Mouse (Mus musculus) stomach, embryonic 15.5 days (tissue): ENCODE data around the gene Rad9b. TPM values are rescaled to one million over a fixed set of nuclear protein-coding genes. Genes with fewer than 3 reads are reported as not detected.

ENCODE experiments used
- ATAC-seq: fragments of 200-750 bp; cut with Nextera tagmentation; 2 replicates; pipeline ENCODE4 v1.8.0; 2017; ENCODE audit warnings: low read depth, moderate number of reproducible peaks, moderate TSS enrichment; ENCODE audit not compliant: insufficient read depth, low FRiP score
- H3K27ac ChIP-seq: fragments of 300-500 bp; sonication (generic); 2 replicates; pipeline ENCODE4 v1.5.1; 2015; ENCODE audit warnings: mild to moderate bottlenecking, inconsistent platforms
- H3K27me3 ChIP-seq: fragments of 300-500 bp; sonication (generic); replicated peaks from 2 replicates; pipeline ENCODE4 v1.6.1; 2015; ENCODE audit warnings: inconsistent platforms
- H3K36me3 ChIP-seq: fragments of 300-500 bp; sonication (generic); 2 replicates; pipeline ENCODE4 v1.6.1; 2015; ENCODE audit warnings: inconsistent platforms
- H3K4me1 ChIP-seq: fragments of 300-500 bp; sonication (generic); 2 replicates; pipeline ENCODE4 v1.6.1; 2015; ENCODE audit warnings: inconsistent platforms
- H3K4me2 ChIP-seq: fragments of 300-500 bp; sonication (generic); 2 replicates; pipeline ENCODE4 v1.6.1; 2015; ENCODE audit warnings: mild to moderate bottlenecking, inconsistent platforms
- H3K4me3 ChIP-seq: fragments of 300-500 bp; sonication (generic); replicated peaks from 2 replicates; pipeline ENCODE4 v1.5.1; 2015; ENCODE audit warnings: inconsistent platforms
- H3K9ac ChIP-seq: fragments of 300-500 bp; sonication (generic); 2 replicates; pipeline ENCODE4 v1.6.1; 2015; ENCODE audit warnings: inconsistent platforms
- H3K9me3 ChIP-seq: fragments of 300-500 bp; sonication (generic); 2 replicates; pipeline ENCODE4 v1.6.1; 2016; ENCODE audit warnings: inconsistent platforms
- WGBS: fragments of 180-500 bp; shearing (Covaris S2); methylation state at CpG from one replicate; pipeline ENCODE4 v1.1.7; 2015; 5-methylcytosine and 5-hydroxymethylcytosine counted together
- polyA plus RNA-seq: library from polyadenylated mRNA; unstranded; fragments of >200 nt; fragmentation: Nextera tagmentation; extraction: Ambion mirVana; gene quantifications from 2 replicates; pipeline ENCODE4 v1.2.1, GENCODE M21; 2015

The Rad9b gene
- polyA plus RNA-seq, 1 experiment from 2014 or later: 11.4 TPM

GRCm38 (mm10) chr5:122274785-122275184 lies 79.2 kb downstream of the Rad9b start:
- WGBS: 28% methylated on average over 5 of the region's 5 CpGs
- Histone ChIP-seq H3K36me3 (no peaks in the 10 kb centered on the region), H3K27me3 (no peaks in the 10 kb centered on the region), H3K9ac (no peak overlapping the region), H3K27ac (no peak overlapping the region), H3K4me2 (no peak overlapping the region), H3K4me1 (0 out of 2 replicates have a peak, but pooled peaks cover 2% of the 10 kb centered on the region), H3K9me3 (no peaks in the 10 kb centered on the region), H3K4me3 (no peak overlapping the region)
- peak; percentile 73 for ATAC-seq

Other genes with a start within 250 kb of the Rad9b start
- 0.17 TPM in 1 of 2 replicates, not detected in the other for gene Ccdc63, start 213.4 kb downstream of the Rad9b start, polyA plus RNA-seq
- 224 and 229 TPM in 2 replicates for gene Ppp1cc, start 196.0 kb downstream of the Rad9b start, polyA plus RNA-seq
- 6.1 and 6.2 TPM in 2 replicates for gene Hvcn1, start 147.4 kb downstream of the Rad9b start, polyA plus RNA-seq
- gene Tctn1, start 89.8 kb downstream of the Rad9b start, polyA plus RNA-seq: 4.8 and 5.0 TPM in 2 replicates
- 10.5 and 10.6 TPM in 2 replicates for gene Pptc7, start 69.9 kb downstream of the Rad9b start, polyA plus RNA-seq
- 218 and 229 TPM in 2 replicates for gene Vps29, start 136 bp upstream of the Rad9b start, polyA plus RNA-seq
- 63.2 and 69.5 TPM in 2 replicates for gene Gpn3, start 17.6 kb upstream of the Rad9b start, polyA plus RNA-seq
- 54.7 and 59.1 TPM in 2 replicates for gene Fam216a, start 18.1 kb upstream of the Rad9b start, polyA plus RNA-seq
- gene Arpc3, start 37.6 kb upstream of the Rad9b start, polyA plus RNA-seq: 142 and 148 TPM in 2 replicates
- gene Anapc7, start 67.5 kb upstream of the Rad9b start, polyA plus RNA-seq: 37.7 and 41.1 TPM in 2 replicates
- gene Atp2a2, start 148.0 kb upstream of the Rad9b start, polyA plus RNA-seq: 33.5 and 35.7 TPM in 2 replicates